Mouse (Mus musculus) gastrocnemius, postnatal 14 days (tissue): Measurements from ENCODE around the gene Sclt1. TPM values are rescaled to one million over a fixed set of nuclear protein-coding genes. Genes with fewer than 3 reads are reported as not detected.
A peak's percentile ranks its signal among the peaks of the same experiment; 100 is the strongest.
"Not testable (repeated sequence)": the region's sequence is repeated elsewhere in the genome, so short reads cannot be mapped to it uniquely, and the experiment has no call there.

Experiments
- DNase-seq: peaks from one replicate; pipeline ENCODE4 v3.0.0; 2021; ENCODE audit warnings: mixed read lengths
- intact Hi-C: fragments of 180-260 bp; cut with DNase I; formaldehyde crosslinking; loops from one replicate; pipeline ENCODE4 v1.15.1; 2025; ENCODE audit warnings: low total_unique reads
- long read RNA-seq, 2 experiments: library from polyadenylated mRNA; stranded (forward); transcript quantifications; one replicate each; pipeline ENCODE4 v2.0.0; 2021
- total RNA-seq, 2 experiments: library from RNA; stranded (reverse); gene quantifications; 2 replicates each; pipeline ENCODE4 v1.2.3; 2021

Gene Sclt1
- 1 to 10 TPM; 4.1 to 4.3 TPM for total RNA-seq
- long read RNA-seq, experiment 1, partial matches to known transcripts: 0 of 3 reads
- long read RNA-seq, experiment 1, other reads (novel, unspliced or antisense): 1 of 3 reads
- long read RNA-seq, experiment 2, partial matches to known transcripts: 2 of 5 reads
- long read RNA-seq, experiment 2, other reads (novel, unspliced or antisense): 1 of 5 reads

DNA sequence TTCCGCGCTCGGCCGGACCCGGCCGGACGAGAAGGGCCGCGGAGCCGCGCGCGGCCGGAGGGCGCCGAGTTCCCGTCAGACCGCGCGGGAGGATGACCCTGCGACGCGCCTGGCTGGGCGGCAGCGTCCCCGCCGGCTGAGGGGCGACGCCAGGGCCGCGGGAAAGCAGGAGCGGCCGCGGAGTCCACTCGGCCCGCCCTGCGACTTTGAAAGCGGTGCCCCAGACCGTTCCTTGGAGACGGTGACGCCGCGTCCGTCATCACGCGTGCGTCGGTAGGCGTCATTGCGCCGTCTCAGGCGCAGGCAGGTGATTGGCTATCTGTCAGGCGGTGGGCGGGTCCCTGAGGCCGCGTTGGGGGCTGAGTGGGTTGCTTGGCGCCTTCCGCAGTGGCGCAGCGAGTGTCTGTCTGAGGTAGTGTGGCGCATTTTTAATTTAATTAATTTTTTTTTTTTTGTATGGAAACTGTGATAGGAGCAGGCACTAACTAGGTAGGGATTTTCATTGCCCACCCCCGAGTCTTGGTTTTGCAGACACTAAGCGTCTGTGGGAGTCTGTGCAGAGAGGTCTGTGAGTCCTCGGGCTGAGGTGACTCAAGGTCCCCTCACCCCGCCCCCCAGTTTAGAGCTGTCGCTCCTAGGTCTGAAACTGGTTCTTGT lies at the start of gene Sclt1, which contains the start of gene D3Ertd751e:
Gene Sclt1, minus strand, starts transcription at position 237 of the 657 bp plus-strand sequence.
Gene D3Ertd751e, plus strand, starts transcription at position 334 of the 657 bp plus-strand sequence.
- intact Hi-C loops: loop anchor here (5.0 kb wide), 1 partner anchor 560 kb away; no protein-coding TSS in a partner anchor

DNA sequence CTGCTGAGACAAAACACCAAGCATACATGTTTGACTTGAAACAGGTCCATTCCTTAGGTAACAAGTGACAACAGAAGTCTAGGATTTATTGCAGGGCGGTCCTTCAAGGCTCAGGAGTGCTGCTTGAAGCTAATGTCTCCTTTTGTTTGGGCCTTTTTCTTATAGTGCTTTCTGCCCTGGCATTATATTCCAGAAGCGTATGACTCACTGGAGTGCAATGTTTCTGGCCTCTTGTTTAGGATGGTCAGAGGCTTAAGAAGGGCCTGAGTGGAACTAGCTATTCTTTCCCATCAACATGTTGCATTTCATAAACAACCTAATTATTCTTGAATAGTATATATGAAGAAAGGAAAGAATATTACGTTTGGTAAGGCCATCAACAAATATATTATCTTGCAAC lies 19.8 kb upstream of the Sclt1 start:
- no peak for DNase-seq
- intact Hi-C loops: no loop called here

More for the DNA sequence above, at the start of gene Sclt1, which contains the start of gene D3Ertd751e:
- peak; percentile 97 for DNase-seq

DNA sequence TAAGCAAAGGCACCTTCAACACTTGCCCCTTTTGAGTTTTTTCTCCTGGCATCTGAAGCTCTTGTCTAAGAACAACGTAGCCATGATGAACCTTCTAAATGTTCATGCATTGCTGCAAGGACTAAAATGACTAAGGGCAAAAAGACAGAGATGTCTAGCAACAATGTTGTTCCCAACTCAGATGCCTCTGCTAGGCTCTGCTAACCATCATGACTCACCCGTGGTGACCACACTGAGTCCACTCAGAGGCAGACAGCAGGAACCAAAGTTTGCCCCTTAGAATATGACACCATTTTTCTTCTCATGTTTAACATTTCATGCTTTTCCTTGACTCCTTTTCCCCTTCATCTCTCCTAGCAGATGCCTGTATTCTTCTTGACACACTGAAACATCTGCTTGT lies 12.2 kb upstream of the Sclt1 start:
- no peak for DNase-seq
- intact Hi-C loops: no loop called here

DNA sequence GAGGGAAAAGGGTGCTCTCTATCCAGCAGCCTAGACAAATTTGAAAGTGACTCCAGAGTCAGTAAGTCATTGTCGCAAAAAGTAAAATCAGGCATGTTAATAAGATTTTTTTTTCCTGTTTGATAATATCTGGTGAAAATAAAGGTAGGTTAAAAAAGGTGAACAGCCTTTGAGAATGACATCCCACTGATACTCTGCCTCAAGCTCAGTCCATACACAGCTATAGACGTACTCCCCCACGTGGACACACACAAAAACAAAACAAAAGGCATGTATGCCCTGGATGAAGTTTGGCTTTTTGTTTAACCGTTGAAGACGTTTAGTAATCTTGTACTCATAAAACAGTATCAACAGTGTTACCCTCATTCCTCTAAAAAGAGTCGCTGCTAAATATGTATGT lies 1.1 kb upstream of the Sclt1 start:
- no peak for DNase-seq
- intact Hi-C loops: loop anchor here (5.0 kb wide), 1 partner anchor 561 kb away; no protein-coding TSS in a partner anchor

DNA sequence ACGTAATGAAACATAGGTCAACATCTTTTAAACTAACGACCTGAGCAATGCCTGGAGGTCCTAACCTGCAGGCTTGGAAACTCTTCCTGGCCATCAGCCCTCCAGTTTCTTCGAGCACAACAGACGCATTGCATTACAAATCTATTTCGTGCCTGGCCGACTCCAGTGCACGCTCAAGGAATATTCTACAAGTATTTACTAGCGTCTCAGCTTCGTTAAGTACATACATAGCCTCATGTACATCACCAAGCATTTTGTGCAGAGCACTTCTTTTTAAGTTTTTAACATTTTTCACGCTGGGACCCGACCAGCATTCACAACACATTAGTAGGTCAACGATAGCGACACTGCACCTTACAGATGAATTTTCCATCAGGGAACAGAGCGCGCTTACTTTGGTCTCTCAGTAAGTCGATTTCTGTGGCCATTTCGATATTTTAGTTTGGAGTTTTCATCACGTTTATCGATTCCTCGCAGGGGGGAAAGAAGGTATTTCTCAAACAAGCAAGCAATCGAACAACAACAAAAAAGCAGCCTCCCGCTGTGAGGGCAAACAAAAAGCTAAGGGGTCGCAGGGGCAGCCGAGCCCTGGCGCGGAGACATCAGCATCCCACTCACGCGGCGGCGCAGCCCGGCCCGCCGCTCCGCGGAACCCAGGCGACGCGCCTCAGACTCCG lies 575 bp downstream of the Sclt1 start:
- DNase-seq: no peak
- intact Hi-C loops: loop anchor here (5.0 kb wide), 1 partner anchor 559 kb away; no protein-coding TSS in a partner anchor

DNA sequence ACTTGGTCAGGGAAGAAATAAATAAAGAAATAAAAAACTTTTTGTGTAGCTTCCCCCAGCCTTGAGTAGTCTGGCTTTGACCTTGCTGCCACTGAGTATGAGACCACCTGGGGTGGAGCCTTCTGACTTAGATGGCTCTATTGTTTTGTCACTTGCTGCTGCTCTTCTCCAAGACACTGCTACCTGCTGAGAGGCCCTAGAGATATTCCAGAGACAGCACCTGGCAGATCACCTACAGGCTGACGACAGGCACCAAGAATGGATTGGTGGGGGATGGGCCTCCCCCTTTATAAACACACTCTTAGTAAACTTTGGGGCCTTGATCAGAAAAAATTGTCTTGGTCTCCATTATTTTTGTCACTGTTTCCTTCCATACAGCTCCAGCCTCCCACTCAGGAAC lies 46.6 kb downstream of the Sclt1 start:
- intact Hi-C loops: no loop called here
- no peak for DNase-seq

DNA sequence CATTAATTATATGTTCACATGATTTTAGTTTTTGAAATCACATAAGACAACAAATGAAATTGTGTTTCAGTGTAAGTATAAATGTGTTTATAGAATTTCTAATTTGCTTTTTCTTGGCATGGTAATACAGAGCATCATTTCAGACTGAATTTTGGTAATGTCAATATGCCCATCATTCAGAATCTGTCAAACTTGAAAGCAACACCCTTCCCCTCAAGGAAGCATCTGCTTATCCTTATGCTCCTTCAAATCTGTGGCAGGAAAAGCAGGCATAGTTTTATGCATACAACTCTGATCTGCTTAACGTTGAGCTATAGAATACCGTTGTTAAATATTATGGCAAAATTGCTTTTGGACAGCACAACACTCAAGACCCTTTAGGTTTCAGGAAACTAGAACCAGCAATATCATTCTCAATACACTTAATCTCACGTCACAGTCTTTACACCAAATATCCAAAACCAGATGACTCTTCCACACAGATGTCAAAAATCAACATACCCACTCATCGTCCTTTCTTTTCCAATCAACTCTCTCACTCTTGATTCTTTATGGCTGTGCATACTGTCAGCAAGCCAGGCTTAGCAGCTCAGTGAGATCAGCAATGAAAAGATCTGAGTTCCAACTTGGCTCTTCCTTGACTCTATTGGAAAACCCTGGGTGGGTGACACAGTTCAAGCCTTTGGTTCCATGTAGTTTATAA lies 49.7 kb downstream of the Sclt1 start:
- intact Hi-C loops: no loop called here
- no peak for DNase-seq

DNA sequence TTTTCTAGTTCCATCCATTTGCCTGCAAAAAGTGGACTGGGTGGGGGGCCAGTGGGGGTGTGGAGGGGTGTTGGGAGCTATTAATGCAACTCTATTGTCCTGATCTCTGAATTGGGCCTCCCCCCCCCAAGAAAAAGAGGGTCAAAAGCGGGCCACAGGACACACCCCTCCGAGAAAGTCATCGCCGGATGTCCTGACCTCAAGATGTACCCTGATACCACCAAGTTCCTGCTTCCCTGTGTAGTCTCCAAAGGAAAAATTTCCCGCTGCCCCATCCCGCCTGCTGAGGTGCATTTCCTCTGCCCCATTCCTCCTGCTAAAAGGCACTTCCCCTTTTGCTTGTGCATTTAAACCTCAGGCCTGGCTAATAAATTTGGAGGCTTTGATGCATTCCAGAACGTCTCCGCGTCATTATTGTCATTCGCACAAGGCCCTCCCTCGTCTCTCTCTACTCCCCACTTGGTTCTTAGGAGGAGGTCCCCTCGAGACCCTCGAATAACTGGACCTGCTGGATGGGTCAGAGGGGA lies 52.1 kb downstream of the Sclt1 start:
- DNase-seq, intact Hi-C loops: not testable (repeated sequence)

DNA sequence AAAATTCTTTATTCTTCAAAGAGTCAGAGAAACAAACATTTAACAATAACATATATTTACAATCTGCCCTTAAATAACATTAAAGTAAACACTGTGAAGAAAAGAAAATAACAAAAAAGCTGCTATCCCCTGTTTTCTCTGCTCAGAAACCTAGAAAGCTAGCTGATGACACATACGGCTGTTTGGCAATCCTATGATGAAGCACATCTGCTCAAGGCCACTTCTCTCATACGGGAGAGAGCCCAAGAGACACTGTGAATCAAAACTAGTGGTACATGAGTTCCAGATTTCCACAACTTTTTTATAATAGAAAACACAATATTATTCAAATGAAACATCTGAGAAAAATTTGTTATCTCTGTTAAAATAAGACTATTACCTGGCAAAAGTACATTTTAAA lies 55.9 kb downstream of the Sclt1 start:
- intact Hi-C loops: no loop called here
- no peak for DNase-seq

DNA sequence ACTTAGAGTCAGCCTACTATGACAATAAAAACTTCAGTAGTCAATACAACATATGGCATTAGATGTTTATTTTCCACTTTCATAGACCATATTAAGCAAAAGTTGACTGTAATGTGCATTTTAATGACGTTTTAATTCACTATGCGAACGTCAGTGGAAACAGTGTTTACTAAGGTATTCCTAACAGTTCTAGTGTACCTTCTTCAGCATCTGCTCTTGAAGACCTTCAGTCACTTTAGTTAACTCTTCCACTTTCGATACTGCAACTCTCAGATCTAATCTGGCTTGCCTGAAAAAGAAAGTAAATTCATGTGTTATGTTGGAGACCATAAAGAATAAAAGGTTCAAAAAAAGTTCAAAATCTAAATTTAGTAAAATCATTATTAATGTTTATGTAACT lies 60.2 kb downstream of the Sclt1 start:
- intact Hi-C loops: no loop called here

DNA sequence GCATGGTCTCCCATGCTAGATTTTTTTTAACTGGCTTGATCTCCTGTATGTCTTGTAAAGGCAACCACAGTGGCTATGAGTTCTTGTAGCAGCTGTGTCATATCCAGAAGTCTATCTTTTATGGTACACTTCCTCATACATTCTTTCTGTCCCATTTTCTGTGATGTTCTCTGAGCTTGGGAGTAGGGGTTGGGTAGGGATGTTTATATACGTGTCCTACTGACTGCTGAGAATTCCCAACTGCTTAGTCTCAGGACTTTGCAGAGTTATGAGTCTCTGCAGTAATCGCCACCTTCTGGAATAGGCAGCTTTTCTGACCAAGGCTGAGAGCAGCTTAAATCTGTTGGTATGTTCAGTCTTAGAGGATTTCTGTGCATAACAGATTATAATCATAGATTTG lies 65.7 kb downstream of the Sclt1 start:
- no peak for DNase-seq
- intact Hi-C loops: loop anchor here (10.0 kb wide), 1 partner anchor 828 kb away; no protein-coding TSS in a partner anchor

More for the DNA sequence above, 60.2 kb downstream of the Sclt1 start:
- DNase-seq: no peak

DNA sequence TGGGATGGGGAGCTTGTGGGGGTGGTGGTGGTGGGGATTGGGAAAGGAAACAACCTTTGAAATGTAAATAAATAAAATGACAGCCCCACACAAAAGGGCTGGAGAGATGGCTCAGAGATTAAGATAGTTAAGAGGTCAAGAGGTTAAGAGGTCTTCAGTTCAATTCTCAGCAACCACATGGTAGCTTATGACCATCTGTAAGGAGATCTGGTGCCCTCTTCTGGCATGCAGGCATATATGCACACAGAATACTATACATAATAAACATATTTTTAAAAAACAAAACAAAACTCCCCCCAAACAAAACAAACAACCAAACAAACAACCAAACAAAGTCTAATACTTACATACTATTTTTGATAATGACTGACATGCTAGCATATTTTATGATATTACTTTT lies 67.5 kb downstream of the Sclt1 start:
- no peak for DNase-seq

DNA sequence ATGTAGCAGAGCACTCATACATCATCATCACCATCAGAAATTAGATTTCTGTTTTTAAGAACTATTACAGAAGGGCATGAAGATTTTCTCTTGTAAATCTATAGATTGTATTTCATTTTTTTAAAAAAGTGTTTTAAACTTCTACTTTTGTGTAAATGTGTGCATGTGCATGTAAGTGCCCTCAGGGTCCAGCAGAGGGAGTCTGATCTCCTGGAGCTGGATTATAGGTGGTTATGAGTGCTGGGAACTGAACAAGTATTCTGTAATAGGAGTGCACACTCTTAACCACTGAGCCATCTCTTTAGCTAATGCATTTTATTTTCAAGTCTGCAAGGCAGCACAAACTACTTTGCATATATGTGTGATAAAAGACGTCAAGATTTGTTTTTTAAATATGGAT lies 86.7 kb downstream of the Sclt1 start:
- DNase-seq: no peak
- intact Hi-C loops: no loop called here

More for the DNA sequence above, 67.5 kb downstream of the Sclt1 start:
- intact Hi-C loops: loop anchor here (10.0 kb wide), 1 partner anchor 830 kb away; no protein-coding TSS in a partner anchor

DNA sequence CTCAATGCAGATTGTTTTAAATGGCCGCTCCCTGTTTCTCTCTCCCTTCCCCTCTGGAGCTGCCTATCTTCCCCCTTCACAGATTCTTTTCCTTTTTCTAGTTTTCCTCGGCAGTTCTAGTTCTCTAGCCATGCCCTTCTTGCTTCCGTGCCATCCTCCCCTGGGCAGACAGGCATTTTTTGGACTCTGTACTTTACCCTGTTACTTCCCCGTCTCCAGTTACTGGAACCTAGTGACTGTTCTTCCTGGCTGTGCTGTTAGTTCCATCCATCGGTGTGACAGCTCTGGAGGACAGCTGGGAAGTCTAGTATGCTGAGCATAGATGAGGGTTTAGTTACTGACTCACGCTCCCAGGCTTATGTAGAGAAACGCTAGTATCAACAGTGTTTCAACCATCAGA lies 121.3 kb downstream of the Sclt1 start:
- DNase-seq: no peak
- intact Hi-C loops: no loop called here

DNA sequence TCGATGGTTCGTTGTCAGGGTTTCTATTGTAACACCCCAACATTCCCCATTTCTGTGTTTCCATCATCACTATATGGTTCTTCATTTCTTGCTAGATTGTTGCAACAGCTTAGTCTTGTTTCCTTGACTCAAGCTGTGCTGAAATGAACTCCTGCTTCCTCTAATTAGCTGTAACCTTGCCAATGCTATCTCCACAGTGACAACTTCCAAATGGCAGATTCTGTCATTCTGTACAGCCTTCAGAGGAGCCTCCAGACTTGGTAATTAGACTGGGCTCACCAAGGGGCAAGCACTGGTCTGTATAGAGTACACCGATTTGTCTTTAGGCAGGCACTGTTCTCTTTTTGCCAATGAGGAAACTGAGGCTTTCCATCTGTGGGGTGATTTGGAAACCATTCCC lies 123.8 kb downstream of the Sclt1 start:
- intact Hi-C loops: no loop called here
- DNase-seq: no peak

DNA sequence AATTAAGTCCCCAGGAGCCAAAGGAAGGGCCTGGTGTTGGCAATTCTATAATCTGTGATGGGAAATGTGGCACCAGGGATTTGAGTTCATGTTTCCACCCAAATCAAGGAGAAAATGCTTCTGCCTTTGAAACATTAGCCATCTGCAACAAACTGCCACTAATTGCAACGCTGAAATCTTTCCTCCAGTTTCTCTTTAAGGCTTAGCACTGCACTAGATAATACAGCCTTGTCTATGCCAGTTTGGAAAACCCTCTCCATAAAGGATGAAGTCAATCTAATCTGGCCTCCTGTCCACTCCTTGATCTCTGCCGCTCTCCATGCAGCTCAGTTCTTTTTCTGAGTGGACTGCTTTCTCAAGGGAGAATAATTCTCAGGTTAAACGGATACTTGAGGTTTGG lies 124.3 kb downstream of the Sclt1 start:
- no peak for DNase-seq

DNA sequence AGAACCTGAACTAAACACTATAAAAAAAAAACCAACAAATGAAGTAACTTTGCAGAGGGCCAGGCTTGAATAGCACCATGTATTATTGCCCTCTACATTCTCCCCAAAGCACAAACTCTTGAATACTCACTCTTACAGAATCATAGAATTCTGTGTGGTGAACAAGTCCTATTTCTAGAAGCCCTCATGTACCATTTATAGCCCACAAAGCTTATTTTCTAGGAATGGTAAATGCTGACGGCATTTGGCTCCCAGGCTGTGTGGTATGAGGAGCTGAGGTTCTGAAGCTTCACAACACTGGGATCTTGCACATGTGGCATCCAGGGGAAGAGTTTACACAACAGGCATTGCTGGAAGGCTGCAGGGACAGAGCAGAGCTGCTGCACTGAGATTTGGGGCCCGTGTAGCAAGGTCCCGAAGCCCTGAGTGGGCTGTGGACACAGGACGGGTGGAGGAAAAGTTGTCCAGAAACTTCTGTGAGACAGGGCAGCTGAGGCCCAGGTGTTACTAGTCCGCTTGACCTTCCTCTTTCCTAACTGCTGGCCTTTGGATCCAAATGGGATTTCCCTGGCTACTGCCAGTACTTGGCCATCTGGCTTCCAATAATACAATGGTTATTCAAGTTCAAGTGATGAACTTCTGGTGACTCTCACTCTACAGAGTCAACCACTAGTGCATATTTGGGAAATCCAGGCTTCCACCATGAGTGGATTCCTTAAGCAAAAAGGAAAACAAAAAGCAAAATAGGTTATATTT lies 127.9 kb downstream of the Sclt1 start:
- DNase-seq: no peak
- intact Hi-C loops: no loop called here

More for the DNA sequence above, 124.3 kb downstream of the Sclt1 start:
- intact Hi-C loops: no loop called here

DNA sequence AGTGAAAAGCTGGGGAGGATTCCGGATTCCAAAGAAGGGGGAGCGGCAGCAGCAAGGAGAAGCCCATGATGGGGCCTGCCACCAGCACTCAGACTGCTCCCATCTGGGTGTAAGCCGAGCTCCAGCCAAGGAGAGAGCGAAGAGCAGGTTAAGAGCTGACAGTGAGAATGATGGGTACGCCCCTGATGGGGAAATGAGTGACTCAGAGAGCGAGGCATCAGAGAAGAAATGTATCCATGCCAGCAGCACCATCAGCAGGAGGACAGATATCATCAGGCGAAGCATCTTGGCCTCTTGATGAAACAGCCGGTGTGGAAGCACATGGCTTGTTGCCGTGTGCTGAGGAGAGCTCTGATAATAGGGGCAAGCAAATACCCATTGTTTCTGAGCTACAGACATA lies 128.6 kb downstream of the Sclt1 start:
- intact Hi-C loops: no loop called here
- no peak for DNase-seq

DNA sequence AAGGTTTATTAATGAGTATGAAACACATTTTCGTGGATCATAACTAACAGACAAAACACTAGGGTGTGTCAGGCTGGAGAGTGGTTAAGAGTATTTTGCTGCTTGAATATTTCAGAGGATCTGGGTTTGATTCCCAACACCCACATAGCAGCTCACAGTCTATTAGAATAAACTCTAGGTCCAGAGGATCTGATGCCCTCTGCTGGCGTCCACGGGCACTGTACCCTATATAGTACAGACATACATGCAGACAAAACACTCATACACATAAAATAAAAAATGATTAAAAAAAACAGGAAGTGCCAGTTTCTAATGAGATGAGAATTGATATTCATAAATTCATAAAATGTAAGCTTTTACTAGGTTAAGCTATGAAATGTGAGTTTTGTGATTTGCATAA lies 130.1 kb downstream of the Sclt1 start:
- intact Hi-C loops: no loop called here
- no peak for DNase-seq
